Mouse (Mus musculus): Measurements from ENCODE around the gene Rbms3.
A peak's percentile ranks its signal among the peaks of the same experiment; 100 is the strongest.

The Rbms3 gene

DNA sequence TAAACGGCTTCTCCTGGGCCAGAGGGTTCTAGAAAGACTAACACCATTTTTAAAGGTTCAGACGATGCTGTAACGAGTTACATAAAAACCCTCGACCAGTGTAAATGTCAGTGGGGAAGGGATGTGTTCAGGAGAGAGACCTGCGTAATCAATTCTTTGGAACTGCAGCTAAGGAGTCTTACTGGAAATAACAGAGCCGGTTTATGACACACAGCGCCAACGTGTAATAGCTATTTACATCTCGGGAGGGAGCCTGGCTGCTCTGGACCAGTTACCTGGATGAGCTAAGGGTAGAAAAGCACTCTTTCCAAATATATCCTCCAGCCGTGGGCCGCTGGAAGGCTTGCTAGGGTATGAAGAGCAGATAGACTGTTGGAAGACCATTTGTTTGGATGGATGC is 598.5 kb downstream of the Rbms3 start:
- no peak for DNase-seq

DNA sequence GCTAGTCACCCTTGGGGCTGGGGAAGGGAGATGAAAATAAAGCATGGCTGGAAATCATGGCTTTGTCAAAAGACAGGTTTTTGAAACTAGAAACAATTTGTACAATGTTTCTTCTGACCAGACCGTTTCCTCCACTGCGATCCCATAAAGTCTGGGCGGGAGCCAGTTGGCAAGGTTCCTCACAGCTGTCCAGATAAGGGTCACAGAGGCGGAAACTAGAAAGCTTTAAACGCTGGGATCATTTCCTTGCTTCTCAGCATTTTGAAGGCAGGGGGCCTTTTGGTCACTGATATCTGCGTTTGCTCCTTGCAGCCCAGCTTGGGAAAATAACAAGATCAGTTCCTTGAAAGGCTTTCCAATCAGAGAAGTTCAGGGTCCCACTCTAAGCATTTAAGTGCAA is 598.9 kb downstream of the Rbms3 start:
- DNase-seq: peak; percentile 92

DNA sequence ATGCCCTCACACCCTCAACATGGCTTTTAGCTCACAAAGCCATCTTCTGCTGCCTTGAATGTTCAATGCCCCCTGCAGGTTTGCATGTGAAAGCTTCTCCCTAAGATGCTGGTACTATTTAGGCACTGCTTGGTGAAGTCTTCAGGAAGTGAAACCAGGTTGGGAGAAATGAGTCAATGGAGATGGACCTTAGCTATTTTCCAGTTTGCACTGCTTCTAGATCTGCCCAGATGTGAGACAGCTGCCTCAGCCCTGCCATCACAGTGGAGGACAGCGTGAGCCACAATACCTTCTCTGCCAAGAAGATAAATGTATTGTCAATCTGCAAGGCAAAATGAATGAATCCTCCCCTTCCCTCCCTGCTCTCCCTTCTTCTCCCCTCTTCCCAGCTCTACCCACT is 599.8 kb downstream of the Rbms3 start:
- DNase-seq: no peak

DNA sequence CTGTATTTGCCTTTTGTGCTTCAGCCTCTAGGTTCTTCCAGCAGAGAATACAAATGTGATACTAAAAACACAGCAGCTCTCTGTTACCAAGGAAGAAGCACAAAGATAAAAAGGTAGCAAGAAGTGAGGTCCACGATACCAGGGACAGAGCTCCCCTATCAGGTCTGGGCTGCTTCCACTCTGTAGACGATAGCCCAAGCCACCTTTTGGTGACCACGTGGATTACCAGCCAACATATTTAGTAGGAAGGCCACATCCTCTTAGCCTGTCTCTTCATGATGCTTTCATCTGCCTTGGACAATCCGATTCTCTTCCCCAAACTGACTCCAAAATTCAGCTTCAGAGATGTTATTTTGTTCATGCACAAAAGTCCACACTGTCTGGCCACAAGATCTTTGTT is 601.1 kb downstream of the Rbms3 start:
- no peak for DNase-seq

DNA sequence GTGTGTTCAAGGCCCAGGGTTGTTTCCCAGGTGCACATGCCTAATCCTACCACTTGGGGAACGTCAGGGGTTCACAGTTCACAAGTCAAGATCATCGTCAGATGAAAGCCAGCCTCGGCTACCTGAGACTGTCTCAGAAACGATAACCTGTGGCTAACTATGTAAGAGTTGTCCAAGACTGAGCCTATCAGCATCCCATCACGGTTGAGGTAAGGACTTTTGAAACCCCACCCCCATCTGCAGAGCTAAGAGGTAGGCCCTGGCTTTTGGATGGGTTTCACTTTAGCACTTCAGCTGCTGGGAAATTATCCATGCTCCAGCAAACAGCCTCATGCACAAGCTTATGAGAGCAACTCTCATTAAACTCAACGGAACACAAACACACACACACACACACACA is 607.6 kb downstream of the Rbms3 start:
- no peak for DNase-seq

DNA sequence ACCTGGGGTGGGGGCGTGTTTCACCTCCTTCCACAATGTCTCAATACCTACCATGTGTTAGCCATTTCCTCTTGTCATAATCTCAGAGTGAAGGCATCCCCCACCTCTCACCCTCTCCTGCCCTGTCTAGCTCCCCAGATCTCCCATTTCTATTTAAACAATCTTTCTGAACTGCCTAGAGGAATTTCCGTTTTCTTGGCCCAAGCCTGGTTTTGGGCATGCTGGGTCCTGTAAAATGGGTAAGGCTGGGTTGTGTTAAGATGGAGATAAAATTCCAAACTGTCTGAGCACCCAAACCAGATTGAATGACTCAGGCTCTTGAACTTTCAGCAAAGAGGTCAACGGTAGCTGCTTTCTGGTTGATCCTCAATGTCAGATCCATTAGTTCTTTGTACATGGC is 608.2 kb downstream of the Rbms3 start:
- no peak for DNase-seq

DNA sequence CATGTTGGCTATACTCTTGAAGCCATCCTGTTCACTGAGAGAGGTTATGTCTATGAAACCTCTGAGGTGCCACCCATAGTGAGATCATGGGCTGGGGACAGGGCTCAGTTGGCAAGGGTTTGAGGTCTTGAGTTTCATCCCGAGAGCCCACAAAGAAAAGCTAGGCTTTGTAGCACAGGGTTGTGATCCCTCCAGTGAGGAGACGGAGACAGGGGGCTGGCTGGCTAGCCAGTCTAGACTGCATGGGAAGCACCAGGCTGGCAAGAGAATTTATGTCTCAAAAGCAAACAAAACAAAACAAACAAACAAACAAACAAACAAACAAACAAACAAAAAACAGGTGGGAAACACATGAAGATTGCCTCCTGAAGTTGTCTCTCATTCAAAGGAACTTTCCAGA is 609.5 kb downstream of the Rbms3 start:
- DNase-seq: no peak

DNA sequence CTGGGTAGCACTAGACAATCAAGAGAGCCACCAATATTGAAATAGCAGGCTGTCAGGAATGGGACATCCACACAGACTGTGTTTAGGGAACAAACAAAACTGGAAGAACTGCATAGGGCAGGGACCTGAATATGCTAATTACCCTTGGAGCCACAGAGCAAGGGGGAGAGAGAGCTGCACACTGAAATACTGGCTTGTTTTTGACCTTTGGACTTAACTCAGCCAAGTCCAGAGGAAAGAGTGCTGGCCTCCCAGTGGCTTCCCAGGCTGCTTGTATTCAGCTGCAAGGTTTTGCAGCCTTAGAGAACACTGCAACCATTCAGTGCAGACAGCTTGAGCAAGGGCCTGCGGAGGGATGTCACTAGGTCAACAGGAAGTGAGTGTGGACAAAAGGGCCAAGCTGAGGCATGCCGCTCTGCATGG is 611.0 kb downstream of the Rbms3 start:
- DNase-seq: peak; percentile 36

DNA sequence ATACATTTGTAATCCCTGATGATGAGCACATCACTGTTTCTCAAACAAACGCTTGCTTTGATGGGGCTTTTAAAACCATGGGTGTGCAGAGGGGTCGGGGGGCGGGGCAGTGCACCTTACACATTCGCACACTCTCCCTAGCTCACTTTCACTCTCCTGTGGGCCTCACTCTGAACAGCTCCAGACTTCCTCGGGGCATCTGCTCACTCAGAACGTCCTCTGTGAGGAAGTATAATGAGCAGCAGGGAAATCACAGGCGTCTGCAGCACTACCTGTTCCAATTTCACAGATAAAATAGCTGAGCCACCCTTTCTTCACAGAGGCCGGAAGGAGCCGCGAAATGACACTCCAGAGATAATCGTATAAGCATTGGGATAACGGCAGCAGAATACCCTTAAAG is 611.4 kb downstream of the Rbms3 start:
- DNase-seq: no peak

DNA sequence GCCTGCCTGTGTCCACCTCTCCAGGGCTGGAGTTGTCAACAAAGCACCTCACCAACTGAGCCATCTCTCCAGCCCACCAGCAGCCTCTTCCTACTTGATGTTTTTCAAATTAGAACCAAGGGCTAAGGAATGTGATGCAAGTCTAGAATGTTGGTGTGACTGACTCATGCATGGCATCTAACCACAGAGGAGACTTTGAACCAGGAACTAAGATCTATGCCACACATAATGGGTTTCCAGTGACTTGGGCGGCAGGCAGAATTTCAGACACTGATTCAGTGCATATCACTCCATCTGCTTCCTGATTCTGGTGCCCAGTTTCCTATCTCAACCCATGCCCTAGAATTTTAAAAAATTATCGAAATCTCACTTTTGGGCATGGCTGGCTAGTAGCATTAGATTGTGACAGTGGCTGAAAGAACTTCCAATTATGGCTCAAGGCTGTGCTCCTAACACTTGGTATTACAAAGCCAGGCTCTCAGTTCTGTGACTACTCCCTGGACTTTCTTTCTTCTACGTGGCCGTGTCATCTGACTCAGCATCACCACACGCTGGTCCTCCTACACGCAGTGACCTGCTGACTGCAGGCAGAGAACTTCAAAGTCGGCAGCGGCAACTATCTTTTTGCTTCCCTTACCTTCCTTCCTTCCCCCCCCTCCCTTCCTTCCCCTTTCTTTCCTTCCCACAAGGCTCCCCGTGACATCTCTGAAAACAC is 613.0 kb downstream of the Rbms3 start:
- DNase-seq: peak; percentile 22

DNA sequence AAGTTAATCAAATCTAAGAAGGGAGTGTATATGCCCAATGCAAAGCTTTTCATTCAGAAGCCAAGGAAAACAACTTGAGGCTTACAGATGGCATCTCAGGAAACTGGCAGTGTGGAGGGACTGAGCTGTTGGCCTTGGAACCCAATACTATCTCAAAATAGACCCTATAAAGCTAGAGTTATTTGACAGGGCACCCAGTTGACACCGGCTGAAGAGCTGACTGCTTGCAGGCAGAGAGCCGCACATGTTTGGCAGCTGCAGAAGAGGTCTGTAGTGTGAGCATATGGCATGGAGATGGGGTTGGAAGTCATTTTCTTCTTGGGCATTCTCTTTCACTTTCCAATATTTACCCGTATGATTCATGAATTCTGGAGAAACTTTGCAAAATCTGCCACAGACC is 616.3 kb downstream of the Rbms3 start:
- DNase-seq: no peak

DNA sequence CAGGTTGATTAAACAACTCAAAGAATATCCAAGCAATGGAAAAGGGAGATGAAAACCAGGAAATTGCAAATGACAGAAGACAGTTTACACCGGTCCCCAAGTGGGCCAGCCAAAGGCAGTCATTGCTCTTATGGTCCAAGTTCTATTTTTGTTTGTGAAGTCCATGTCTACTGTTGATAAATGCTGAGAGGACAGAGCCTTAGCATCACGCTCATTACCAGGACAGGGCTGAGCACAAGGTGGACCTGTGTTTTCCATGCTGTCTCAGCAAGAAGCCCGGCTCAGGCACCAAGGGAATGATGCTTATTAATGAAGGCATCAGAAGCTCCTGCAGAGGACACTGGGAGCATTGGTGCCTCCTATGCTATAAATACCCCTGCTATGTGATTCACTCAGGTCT is 618.9 kb downstream of the Rbms3 start:
- DNase-seq: no peak

DNA sequence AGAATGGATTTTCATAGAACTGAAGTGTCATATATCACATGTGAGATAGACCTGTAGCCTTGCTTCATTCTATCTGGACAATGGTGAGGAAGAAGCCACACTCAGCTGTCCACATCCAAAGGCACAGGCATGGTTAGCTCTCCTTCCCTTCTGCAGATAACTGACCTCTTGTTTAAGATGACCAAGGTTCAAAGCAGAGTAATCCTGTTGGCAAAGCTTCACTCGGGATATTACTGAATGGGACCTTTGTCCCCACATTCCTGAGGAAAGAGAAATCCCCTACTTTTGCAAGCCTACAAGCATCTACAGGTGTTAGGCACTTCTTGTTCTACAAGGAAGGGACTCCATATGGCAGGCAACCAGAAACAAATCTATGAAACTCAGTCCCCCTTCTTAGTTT is 621.5 kb downstream of the Rbms3 start:
- no peak for DNase-seq

DNA sequence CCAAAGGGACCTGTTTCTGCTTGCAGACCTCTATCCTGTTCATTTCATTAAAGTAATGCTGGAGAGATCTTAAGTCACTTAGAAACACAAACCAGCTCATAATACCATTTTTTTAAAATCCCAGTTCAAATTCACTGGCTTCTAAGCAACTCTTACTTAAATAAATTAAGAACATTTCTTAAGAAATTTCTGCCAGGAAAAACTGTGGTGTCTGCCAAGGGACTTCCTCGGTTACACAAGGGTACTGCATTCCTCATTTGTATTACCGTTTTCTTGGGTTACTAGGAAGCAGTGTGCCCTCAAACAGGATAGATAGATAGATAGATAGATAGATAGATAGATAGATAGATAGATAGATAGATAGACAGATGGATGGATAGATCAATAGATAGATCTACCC is 627.6 kb downstream of the Rbms3 start:
- peak; percentile 58 for DNase-seq

DNA sequence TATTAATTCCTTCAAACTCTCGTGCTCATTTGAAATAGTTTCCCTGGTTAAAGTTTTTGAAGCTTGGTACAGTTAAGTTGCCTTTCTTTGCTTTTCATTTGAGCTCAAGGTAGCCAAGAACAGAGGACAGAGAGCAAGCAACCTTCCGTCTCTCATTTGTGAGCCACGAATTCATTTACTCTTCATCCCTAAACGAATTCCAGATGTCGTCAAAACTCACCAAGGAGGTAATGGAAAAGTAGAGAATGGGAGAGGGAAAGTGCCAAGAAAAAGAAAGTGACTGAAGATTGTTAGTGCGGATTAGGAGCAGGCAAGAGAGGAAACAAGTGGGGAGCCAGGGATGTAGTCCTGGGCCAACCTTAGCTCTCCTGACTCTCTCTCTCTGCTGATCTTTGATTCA is 630.5 kb downstream of the Rbms3 start:
- DNase-seq: no peak

DNA sequence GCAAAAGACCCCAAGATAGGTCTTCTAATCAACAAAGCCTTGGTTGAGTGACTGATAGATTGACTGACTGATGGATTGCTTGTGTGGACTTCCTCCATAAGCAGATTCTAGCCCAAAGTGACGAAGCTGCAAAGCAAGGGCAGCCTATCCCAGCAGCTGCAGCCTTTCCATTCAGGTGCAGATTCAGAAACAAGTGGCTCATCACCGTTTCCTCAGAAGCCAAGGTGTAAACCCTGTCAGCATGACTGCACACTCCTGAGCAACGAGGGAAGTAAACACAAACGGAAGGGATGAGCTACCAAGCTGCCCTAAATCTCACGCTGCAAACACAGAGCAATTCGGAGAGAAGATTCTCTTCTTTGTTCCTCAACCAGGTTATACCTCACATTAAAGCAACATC is 639.4 kb downstream of the Rbms3 start:
- DNase-seq: no peak

DNA sequence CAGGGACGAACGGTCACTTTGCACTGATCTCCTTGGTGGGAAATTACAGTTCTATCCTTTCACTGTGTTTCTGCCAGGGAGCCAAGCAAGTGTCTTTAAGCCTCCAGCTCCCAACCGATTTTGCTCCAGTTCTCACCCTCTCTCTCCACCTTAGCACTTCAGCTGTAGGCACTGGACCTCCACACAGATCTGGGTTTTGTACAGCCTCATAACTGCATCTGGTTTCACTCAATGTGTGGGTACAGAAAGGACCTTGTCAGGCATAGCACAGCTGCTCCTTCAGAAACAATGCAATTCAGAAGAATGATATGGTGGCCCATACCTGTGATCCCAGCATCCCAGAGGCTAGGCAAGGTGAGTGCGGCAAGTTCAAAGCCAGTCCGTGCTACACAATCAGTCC is 648.9 kb downstream of the Rbms3 start:
- DNase-seq: no peak

DNA sequence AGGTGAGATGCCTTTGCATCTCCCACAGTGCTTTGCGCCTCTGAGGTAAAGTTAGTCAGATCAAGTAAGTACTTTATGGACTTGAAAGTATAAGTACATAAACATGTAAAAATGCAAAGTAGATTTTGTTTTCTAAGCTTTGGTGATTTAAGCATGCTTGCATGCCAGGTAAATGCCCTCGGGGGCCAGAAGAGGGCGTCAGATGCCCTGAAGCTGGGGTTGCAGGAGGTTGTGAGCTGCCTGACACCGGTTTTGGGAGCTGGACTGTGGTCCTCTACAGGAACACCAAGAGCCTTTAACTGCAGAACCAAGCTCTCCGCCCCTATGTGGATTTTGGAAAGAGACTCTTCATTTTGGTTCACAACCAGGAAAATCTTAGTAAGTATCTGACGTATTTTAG is 652.3 kb downstream of the Rbms3 start:
- DNase-seq: no peak

DNA sequence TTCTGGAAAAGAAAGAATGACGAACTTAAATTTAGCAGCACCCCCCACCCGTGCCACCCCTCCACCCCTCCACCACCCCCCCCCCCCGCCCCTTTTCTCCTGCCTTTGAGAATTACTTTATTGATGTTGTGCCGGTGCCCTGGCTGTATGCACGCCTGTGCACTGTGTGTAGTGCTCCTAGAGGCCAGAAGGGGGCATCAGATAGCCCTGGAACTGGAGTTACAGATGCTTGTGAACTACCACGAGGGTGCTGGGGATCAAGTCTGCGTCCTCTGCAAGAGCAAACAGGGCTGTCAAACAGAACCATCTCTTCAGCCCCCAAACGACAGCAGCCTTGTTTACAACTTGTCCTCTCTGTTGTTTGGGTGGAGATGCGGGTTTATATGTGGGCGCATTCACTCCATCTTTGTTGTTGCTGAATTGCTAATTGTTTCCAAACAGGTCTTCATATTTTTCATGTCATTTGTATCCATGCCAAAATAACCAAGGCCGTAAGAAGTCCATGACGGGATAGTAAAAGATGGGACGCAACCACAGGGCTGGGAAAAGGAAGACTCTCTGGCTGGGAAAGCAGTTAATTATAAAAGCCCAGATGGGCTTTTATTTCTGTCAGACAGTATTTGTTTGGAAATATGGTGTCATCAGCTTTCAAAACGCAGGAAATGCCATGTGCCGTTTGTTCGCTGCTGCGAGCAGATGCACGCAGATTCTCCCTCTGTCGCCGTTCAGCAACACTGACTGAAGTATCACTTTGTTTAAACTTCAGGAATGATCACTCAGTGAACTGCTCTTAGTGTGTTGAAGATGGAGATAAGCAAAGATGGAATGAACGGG is 652.9 kb downstream of the Rbms3 start:
- peak; percentile 20 for DNase-seq

DNA sequence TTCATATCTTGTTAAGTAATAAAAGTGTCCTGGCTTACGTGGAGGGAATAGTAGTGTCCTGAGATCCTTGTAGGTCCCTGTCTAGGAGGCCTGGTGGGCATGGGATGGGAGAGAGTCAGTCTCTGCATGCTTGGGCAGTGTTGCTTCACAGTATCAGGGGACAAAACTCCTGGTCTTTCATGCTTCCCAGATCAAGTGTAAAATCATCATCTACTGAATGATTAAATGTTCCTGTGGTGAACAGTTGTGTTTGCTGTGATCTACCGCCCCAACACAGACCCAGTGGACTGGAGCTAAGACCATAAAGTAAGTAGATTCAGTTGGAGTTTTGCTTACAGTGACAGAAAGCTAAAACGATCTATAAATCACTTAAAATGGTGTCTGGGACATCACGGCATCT is 654.4 kb downstream of the Rbms3 start:
- DNase-seq: no peak

DNA sequence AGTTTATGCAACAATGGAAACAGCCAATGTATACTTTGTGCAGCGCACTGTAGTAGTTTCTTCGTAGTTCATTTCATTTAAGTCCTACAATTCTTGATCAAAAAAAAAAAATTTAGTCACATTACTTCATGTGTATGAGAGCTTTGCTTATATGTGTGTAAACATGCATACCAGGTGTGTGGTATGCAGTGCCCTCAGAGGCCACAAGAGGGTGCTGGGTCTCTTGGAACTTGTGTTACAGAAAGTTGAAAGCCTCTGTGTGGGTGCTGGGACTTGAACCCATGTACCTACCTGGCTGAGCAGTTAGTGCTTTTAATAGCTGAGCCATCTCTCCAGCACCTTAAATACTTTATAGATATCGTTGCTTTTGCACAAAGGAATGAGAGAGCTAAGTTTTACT is 655.6 kb downstream of the Rbms3 start:
- peak; percentile 19 for DNase-seq

DNA sequence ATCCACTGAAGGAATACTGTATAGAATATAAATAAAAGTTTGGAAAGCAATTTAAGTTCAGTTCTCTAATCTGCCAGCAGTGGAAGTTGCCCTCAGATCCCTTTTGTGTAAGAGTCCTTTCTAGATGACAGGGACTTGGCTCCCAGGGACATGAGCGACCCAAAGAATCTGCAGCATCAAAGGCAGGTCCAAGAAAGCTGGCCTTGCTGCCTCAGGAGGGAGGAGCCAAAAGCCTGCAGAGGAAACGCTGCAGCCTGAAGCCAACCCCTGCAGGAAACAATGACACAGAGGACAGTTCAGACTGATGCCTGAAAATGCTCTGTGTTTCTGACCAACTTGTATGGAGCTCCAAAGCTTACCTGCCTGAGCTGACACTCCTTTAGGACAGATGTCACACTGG is 656.1 kb downstream of the Rbms3 start:
- DNase-seq: peak; percentile 31

DNA sequence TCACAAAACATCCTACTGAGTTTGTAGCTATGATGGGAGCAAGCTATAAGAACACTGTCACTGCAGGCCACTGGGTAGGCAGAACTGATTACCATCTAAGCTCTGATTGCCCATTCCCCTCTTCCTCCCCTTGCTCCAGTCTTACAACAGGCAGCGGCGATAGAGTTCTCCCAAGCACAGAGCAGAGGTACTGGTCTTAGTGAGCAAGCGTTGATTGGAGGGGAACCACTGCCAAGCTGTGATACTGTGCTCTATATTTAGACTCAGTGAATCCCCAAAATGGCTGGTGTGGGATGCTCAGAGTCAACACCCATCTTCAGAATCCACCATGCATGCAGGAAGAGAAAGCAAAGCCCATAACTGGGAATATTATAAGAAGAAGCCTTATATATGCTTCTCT is 662.4 kb downstream of the Rbms3 start:
- DNase-seq: no peak

DNA sequence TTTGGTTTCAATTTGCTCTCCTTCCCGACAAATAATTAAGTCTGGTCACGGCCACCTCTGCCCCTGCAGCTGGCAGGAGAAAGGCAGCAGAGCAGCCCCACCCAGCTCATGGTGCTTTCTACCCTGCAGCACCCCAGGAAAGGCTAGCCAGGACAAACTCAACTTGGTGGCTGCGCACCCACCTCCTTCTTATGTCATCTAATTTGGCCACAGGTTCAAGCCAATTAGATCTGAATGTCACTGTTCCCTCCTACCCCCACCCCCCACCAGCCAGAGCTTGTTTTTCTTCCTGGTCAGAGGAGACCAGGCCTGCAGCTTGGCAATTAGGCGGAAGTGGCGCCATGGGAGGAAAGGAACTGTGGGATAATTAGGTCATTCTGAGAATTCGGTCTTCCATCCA is 664.0 kb downstream of the Rbms3 start:
- no peak for DNase-seq

DNA sequence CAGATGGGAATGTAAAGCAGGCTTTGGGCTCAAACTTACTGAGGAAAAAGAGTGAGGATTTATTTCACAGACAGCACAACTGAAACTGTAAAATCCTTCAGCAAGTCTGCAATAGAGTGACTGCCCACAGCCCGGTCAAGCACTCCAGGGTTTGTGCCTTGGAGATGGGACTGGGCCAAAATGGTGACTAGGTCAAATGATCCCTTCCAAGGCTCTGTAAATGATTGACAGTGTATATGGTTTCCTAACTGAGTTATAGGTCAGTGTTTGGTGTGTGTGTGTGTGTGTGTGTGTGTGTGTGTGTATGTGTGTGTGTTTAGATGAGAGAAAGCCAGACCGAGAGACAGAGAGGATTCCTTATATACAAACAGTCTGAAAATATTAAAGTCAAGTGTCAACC is 673.6 kb downstream of the Rbms3 start:
- no peak for DNase-seq
